Mouse (Mus musculus) hindbrain, postnatal 0 days (tissue): Measurements from ENCODE around the gene Krtdap. TPM values are rescaled to one million over a fixed set of nuclear protein-coding genes. Genes with fewer than 3 reads are reported as not detected.
"Not testable (repeated sequence)": the region's sequence is repeated elsewhere in the genome, so short reads cannot be mapped to it uniquely, and the experiment has no call there.

Experiments used
- ATAC-seq: fragments of 200-750 bp; cut with Nextera tagmentation; 2 replicates; pipeline ENCODE4 v1.8.0; 2017; ENCODE audit warnings: mild to moderate bottlenecking, moderate TSS enrichment, moderate library complexity
- DNase-seq: peaks from one replicate; pipeline ENCODE4 v3.0.0-alpha.2; 2015; ENCODE audit warnings: low spot score
- H3K27ac ChIP-seq: fragments of 300-500 bp; sonication (generic); 2 replicates; pipeline ENCODE4 v1.5.1; 2014; ENCODE audit warnings: mild to moderate bottlenecking
- H3K27me3 ChIP-seq: fragments of 300-500 bp; sonication (generic); 2 replicates; pipeline ENCODE4 v1.6.1; 2014; ENCODE audit warnings: low read length, mixed read lengths; ENCODE audit not compliant: insufficient read depth
- H3K36me3 ChIP-seq: fragments of 300-500 bp; sonication (generic); 2 replicates; pipeline ENCODE4 v1.6.1; 2014; ENCODE audit warnings: low read length, mixed read lengths; ENCODE audit not compliant: insufficient read depth
- H3K4me1 ChIP-seq: fragments of 300-500 bp; sonication (generic); 2 replicates; pipeline ENCODE4 v1.6.1; 2014; ENCODE audit warnings: antibody characterized with exemption, low read length, mixed read lengths; ENCODE audit not compliant: insufficient read depth
- H3K4me2 ChIP-seq: fragments of 300-500 bp; sonication (generic); 2 replicates; pipeline ENCODE4 v1.6.1; 2014; ENCODE audit warnings: low read depth, mild to moderate bottlenecking, low read length, moderate library complexity, mixed read lengths
- H3K4me3 ChIP-seq: fragments of 300-500 bp; sonication (generic); 2 replicates; pipeline ENCODE4 v1.5.1; 2014; ENCODE audit warnings: low read length
- H3K9ac ChIP-seq: fragments of 300-500 bp; sonication (generic); replicated peaks from 2 replicates; pipeline ENCODE4 v1.6.1; 2014; ENCODE audit warnings: mild to moderate bottlenecking, low read length, moderate library complexity, mixed read lengths
- H3K9me3 ChIP-seq: fragments of 300-500 bp; sonication (generic); 2 replicates; pipeline ENCODE4 v1.6.1; 2016; ENCODE audit warnings: low read length, mixed read lengths
- CTCF ChIP-seq: IDR thresholded peaks from 2 replicates; pipeline ENCODE4 v1.5.1; 2016; ENCODE audit warnings: antibody characterized with exemption, control low read depth, low read depth
- WGBS: fragments of 180-500 bp; shearing (Covaris S2); extraction: QIAGEN DNeasy Blood & Tissue Kit; methylation state at CpG from one replicate; pipeline ENCODE4 v1.1.7; 2014; 5-methylcytosine and 5-hydroxymethylcytosine counted together
- polyA plus RNA-seq: library from polyadenylated mRNA; unstranded; fragments of >200 nt; fragmentation: Nextera tagmentation; extraction: Ambion mirVana; gene quantifications from 2 replicates; pipeline ENCODE4 v1.2.1, GENCODE M21; 2015
- total RNA-seq: library from RNA; depleted of rRNA; stranded (reverse); fragments of >200 nt; gene quantifications from 2 replicates; pipeline ENCODE4 v1.2.3, GENCODE M21; 2014; rRNA removed

Krtdap gene
- total and polyA plus RNA-seq, 2 experiments from 2014 or later: 1.8 TPM; not detected in 1

- H3K36me3 ChIP-seq: no peaks in the 10 kb centered on the region
Observed at GRCm38 (mm10) chr7:30832261-30832660, 44.6 kb downstream of the Krtdap start.

GRCm38 (mm10) chr7:30832684-30833083 lies 45.0 kb downstream of the Krtdap start:
- not testable (repeated sequence) for H3K4me2 ChIP-seq, ATAC-seq
- 44% methylated on average over 9 of the region's 11 CpGs for WGBS

More at GRCm38 (mm10) chr7:30832261-30832660, 44.6 kb downstream of the Krtdap start:
- TF ChIP-seq CTCF: no peak
- no peaks in the 10 kb centered on the region for H3K27me3 ChIP-seq
- H3K27ac ChIP-seq: no peak overlapping the region
- H3K9ac ChIP-seq: no peak overlapping the region
- no peak overlapping the region for H3K4me3 ChIP-seq
- no peaks in the 10 kb centered on the region for H3K4me1 ChIP-seq
- ATAC-seq (no peak), DNase-seq (no peak)
- WGBS: 70% methylated on average over 12 of the region's 17 CpGs
- H3K9me3 ChIP-seq: no peaks in the 10 kb centered on the region
- no peak overlapping the region for H3K4me2 ChIP-seq

GRCm38 (mm10) chr7:30837277-30837676 lies 49.6 kb downstream of the Krtdap start:
- no peak overlapping the region for H3K9ac ChIP-seq
- no peak for ATAC-seq
- H3K4me2 ChIP-seq: no peak overlapping the region
- no peaks in the 10 kb centered on the region for H3K27me3 ChIP-seq
- no peaks in the 10 kb centered on the region for H3K36me3 ChIP-seq
- H3K4me1 ChIP-seq: no peaks in the 10 kb centered on the region
- no peaks in the 10 kb centered on the region for H3K9me3 ChIP-seq
- H3K4me3 ChIP-seq: no peak overlapping the region
- H3K27ac ChIP-seq: no peak overlapping the region
- TF ChIP-seq CTCF: no peak
- no peak for DNase-seq

More at GRCm38 (mm10) chr7:30832684-30833083, 45.0 kb downstream of the Krtdap start:
- not testable (repeated sequence) for H3K27me3 ChIP-seq, H3K4me1 ChIP-seq, H3K9ac ChIP-seq, H3K9me3 ChIP-seq, H3K27ac ChIP-seq, H3K4me3 ChIP-seq, H3K36me3 ChIP-seq, DNase-seq

- WGBS: 70% methylated on average over 3 of the region's 3 CpGs
- Histone ChIP-seq H3K4me1 (no peaks in the 10 kb centered on the region), H3K9ac (no peak overlapping the region), H3K27me3 (no peaks in the 10 kb centered on the region), H3K36me3 (no peaks in the 10 kb centered on the region), H3K4me3 (no peak overlapping the region), H3K4me2 (no peak overlapping the region), H3K9me3 (no peaks in the 10 kb centered on the region), H3K27ac (no peak overlapping the region)
- DNase-seq (peak; percentile 10), ATAC-seq (no peak)
- no peak for TF ChIP-seq CTCF
Observed at GRCm38 (mm10) chr7:30840306-30840705, 52.6 kb downstream of the Krtdap start.

Other genes starting within 250 kb of the Krtdap start
Only the 30 nearest of the 31 such genes appear.
- gene Proser3, start 235.6 kb upstream of the Krtdap start, total RNA-seq: 13.1 and 14.0 TPM in 2 replicates
- 3.0 and 3.1 TPM in 2 replicates for gene Proser3, start 235.6 kb upstream of the Krtdap start, polyA plus RNA-seq
- gene Lin37, start 228.1 kb upstream of the Krtdap start, total RNA-seq: 14.3 and 21.0 TPM in 2 replicates
- 45.0 and 48.0 TPM in 2 replicates for gene Lin37, start 228.1 kb upstream of the Krtdap start, polyA plus RNA-seq
- 41.7 and 53.4 TPM in 2 replicates for gene U2af1l4, start 224.6 kb upstream of the Krtdap start, total RNA-seq
- 103 and 104 TPM in 2 replicates for gene U2af1l4, start 224.6 kb upstream of the Krtdap start, polyA plus RNA-seq
- gene Gm49396, start 224.6 kb upstream of the Krtdap start, total RNA-seq: 2.9 and 3.7 TPM in 2 replicates
- gene Gm49396, start 224.6 kb upstream of the Krtdap start, polyA plus RNA-seq: 6.4 and 7.0 TPM in 2 replicates
- gene Psenen, start 224.3 kb upstream of the Krtdap start, total RNA-seq: 72.0 and 90.4 TPM in 2 replicates
- 154 and 155 TPM in 2 replicates for gene Psenen, start 224.3 kb upstream of the Krtdap start, polyA plus RNA-seq
- gene Igflr1, start 222.5 kb upstream of the Krtdap start, total RNA-seq: 5.6 TPM in 1 of 2 replicates, not detected in the other
- gene Igflr1, start 222.5 kb upstream of the Krtdap start, polyA plus RNA-seq: 2.6 and 3.4 TPM in 2 replicates
- gene Kmt2b, start 199.2 kb upstream of the Krtdap start, total RNA-seq: 27.1 and 36.7 TPM in 2 replicates
- gene Kmt2b, start 199.2 kb upstream of the Krtdap start, polyA plus RNA-seq: 6.7 and 7.1 TPM in 2 replicates
- not detected in 2 replicates for gene Zbtb32, start 189.0 kb upstream of the Krtdap start, total RNA-seq
- 0.18 and 0.23 TPM in 2 replicates for gene Zbtb32, start 189.0 kb upstream of the Krtdap start, polyA plus RNA-seq
- 0.14 and 0.99 TPM in 2 replicates for gene Upk1a, start 175.0 kb upstream of the Krtdap start, total RNA-seq
- gene Upk1a, start 175.0 kb upstream of the Krtdap start, polyA plus RNA-seq: 0.62 and 0.99 TPM in 2 replicates
- 352 and 389 TPM in 2 replicates for gene Cox6b1, start 161.7 kb upstream of the Krtdap start, total RNA-seq
- gene Cox6b1, start 161.7 kb upstream of the Krtdap start, polyA plus RNA-seq: 1,552 and 1,572 TPM in 2 replicates
- gene Etv2, start 152.0 kb upstream of the Krtdap start, total RNA-seq: not detected in 2 replicates
- gene Etv2, start 152.0 kb upstream of the Krtdap start, polyA plus RNA-seq: not detected in 2 replicates
- 162 and 169 TPM in 2 replicates for gene Rbm42, start 137.6 kb upstream of the Krtdap start, total RNA-seq
- gene Rbm42, start 137.6 kb upstream of the Krtdap start, polyA plus RNA-seq: 116 and 118 TPM in 2 replicates
- 22.2 and 24.1 TPM in 2 replicates for gene Haus5, start 122.9 kb upstream of the Krtdap start, total RNA-seq
- gene Haus5, start 122.9 kb upstream of the Krtdap start, polyA plus RNA-seq: 19.9 and 25.8 TPM in 2 replicates
- gene Pmis2, start 116.3 kb upstream of the Krtdap start, total RNA-seq: not detected in 2 replicates
- not detected in 2 replicates for gene Pmis2, start 116.3 kb upstream of the Krtdap start, polyA plus RNA-seq
- not detected in 2 replicates for gene 2200002J24Rik, start 89.0 kb upstream of the Krtdap start, total RNA-seq
- 0.55 TPM in 1 of 2 replicates, not detected in the other for gene 2200002J24Rik, start 89.0 kb upstream of the Krtdap start, polyA plus RNA-seq
- gene Atp4a, start 75.7 kb upstream of the Krtdap start, total RNA-seq: 2.0 and 5.3 TPM in 2 replicates
- gene Atp4a, start 75.7 kb upstream of the Krtdap start, polyA plus RNA-seq: 4.2 and 6.0 TPM in 2 replicates
- 195 and 238 TPM in 2 replicates for gene Tmem147, start 58.4 kb upstream of the Krtdap start, total RNA-seq
- 338 and 342 TPM in 2 replicates for gene Tmem147, start 58.4 kb upstream of the Krtdap start, polyA plus RNA-seq
- gene Gapdhs, start 44.2 kb upstream of the Krtdap start, total RNA-seq: not detected in 2 replicates
- 0.32 and 0.69 TPM in 2 replicates for gene Gapdhs, start 44.2 kb upstream of the Krtdap start, polyA plus RNA-seq
- gene Sbsn, start 36.4 kb upstream of the Krtdap start, total RNA-seq: 0.84 and 4.2 TPM in 2 replicates
- 2.9 and 3.0 TPM in 2 replicates for gene Sbsn, start 36.4 kb upstream of the Krtdap start, polyA plus RNA-seq
- 1.4 and 2.1 TPM in 2 replicates for gene Dmkn, start 24.1 kb upstream of the Krtdap start, total RNA-seq
- 3.9 and 5.8 TPM in 2 replicates for gene Dmkn, start 24.1 kb upstream of the Krtdap start, polyA plus RNA-seq
- gene Ffar2, start 35.9 kb downstream of the Krtdap start, total RNA-seq: 0.16 TPM in 1 of 2 replicates, not detected in the other
- 0.19 and 0.23 TPM in 2 replicates for gene Ffar2, start 35.9 kb downstream of the Krtdap start, polyA plus RNA-seq
- gene Ffar3, start 68.3 kb downstream of the Krtdap start, total RNA-seq: 0.05 TPM in 1 of 2 replicates, not detected in the other
- 0.09 TPM in 1 of 2 replicates, not detected in the other for gene Ffar3, start 68.3 kb downstream of the Krtdap start, polyA plus RNA-seq
- not detected in 2 replicates for gene Ffar1, start 73.7 kb downstream of the Krtdap start, total RNA-seq
- gene Ffar1, start 73.7 kb downstream of the Krtdap start, polyA plus RNA-seq: not detected in 2 replicates
- 0.07 and 3.2 TPM in 2 replicates for gene Cd22, start 92.4 kb downstream of the Krtdap start, total RNA-seq
- 0.09 and 0.20 TPM in 2 replicates for gene Cd22, start 92.4 kb downstream of the Krtdap start, polyA plus RNA-seq
- gene Mag, start 127.0 kb downstream of the Krtdap start, total RNA-seq: 39.0 and 48.7 TPM in 2 replicates
- gene Mag, start 127.0 kb downstream of the Krtdap start, polyA plus RNA-seq: 14.4 and 18.6 TPM in 2 replicates
- gene Hamp2, start 136.8 kb downstream of the Krtdap start, total RNA-seq: not detected in 2 replicates
- gene Hamp2, start 136.8 kb downstream of the Krtdap start, polyA plus RNA-seq: not detected in 2 replicates
- not detected in 2 replicates for gene Hamp, start 156.1 kb downstream of the Krtdap start, total RNA-seq
- gene Hamp, start 156.1 kb downstream of the Krtdap start, polyA plus RNA-seq: not detected in 2 replicates
- 103 and 114 TPM in 2 replicates for gene Usf2, start 168.9 kb downstream of the Krtdap start, total RNA-seq
- 27.1 and 28.0 TPM in 2 replicates for gene Usf2, start 168.9 kb downstream of the Krtdap start, polyA plus RNA-seq
- 22.8 and 28.8 TPM in 2 replicates for gene Lsr, start 185.6 kb downstream of the Krtdap start, total RNA-seq
- gene Lsr, start 185.6 kb downstream of the Krtdap start, polyA plus RNA-seq: 25.3 and 25.5 TPM in 2 replicates
- gene Fam187b, start 185.9 kb downstream of the Krtdap start, total RNA-seq: 0.16 and 2.0 TPM in 2 replicates
- 0.77 and 0.89 TPM in 2 replicates for gene Fam187b, start 185.9 kb downstream of the Krtdap start, polyA plus RNA-seq